Mouse (Mus musculus): ENCODE data around the gene Mpi. TPM values are rescaled to one million over a fixed set of nuclear protein-coding genes. Genes with fewer than 3 reads are reported as not detected.

The Mpi gene
- total RNA-seq, 2 experiments from 2014 or later, result 70.4 to 76.5 TPM

DNA sequence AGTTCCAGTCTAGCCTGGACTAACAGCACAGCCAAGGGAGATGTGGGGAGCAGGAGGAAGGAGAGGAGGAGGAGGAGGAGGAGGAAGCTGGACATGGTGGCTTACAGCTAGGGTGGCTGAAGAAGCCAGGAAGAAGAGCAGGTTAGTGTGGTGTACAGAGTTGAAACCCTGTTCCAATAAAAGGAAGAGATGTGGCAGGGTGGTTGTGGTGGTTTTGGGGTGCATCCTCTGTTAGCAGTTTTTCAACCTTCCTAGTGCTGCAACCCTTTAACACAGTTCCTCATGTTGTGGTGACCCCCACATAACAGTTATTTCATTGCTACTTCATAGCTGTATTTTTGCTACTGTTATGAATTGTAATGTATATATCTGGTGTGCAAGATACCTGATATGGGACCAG is 28.1 kb downstream of the Mpi start:
- DNase-seq (ENCODE audit: low spot score in 2 of 2), result no peak

DNA sequence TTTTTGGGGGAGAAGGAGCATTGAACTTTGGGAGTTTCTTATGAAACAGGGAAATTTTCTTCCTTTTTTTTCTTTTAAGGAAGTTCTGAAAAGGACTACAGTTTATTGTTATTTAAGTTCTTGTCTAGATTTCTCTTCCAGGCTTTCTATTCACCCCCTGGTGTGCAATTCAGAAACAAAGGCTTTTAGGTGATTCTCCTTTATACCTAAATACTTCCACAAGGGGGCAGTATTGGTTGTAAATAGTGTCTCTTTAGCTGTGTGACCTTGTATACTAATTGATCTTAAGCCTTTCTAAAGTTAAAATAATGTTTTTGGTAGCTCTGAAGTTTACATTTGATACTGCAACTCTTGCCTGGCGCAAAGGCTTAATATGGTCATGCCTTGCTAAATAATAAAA is 28.8 kb downstream of the Mpi start:
- no peak for DNase-seq (ENCODE audit: low spot score in 2 of 2)

DNA sequence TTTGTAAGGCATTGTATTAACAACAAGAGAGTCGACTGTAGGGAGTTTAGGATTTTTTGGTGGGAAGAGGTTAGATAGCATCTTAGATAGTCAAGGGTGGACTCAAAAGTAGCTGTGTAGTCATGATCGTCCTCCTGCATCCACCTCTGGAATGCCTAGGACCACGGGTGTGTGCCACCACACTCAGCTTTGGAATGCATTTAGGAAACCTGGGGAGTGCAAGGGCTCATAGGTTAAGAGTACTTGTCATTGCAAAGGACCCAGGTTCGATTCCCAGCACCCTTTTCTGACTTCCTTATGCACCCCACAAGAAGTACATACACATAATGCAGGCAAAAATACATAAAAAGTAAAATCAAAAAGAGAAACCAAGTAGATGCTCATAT is 29.7 kb downstream of the Mpi start:
- no peak for DNase-seq (ENCODE audit: low spot score in 2 of 2)

DNA sequence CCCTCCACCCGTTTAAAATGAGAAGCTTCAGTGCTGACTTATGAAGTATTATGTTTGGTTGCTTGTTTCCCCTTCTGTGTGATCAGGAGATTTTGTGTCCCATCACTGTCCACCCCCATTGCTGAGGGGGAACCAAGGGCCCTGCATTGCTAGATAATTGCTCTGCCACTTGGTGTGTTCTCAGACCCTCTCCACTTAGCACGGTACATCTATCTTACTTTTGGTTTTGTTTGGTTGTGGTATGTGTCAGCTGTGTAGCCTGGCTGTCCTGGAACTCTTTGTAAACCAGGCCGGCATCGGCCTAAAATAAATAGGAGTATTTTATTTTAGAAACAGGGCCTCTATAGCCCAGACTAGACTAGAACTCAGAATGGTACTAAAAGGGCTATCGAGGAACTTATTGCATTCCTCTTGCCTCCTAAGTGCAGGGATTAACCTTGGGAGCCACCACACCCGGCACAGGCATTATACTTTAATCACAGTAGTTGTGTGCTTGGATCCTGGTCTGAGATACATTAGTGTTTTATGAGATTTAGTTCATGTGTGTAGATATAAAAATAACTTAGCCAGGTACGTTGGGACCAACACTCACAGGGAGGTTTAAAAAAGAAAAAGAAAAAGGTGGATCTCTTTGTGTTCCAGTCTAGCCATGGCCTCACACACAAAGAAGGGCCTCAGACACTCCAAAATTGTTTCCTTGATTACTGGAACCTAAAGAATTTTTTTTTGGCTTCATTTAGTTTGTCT is 30.3 kb downstream of the Mpi start:
- DNase-seq (ENCODE audit: low spot score in 2 of 2), result no peak

DNA sequence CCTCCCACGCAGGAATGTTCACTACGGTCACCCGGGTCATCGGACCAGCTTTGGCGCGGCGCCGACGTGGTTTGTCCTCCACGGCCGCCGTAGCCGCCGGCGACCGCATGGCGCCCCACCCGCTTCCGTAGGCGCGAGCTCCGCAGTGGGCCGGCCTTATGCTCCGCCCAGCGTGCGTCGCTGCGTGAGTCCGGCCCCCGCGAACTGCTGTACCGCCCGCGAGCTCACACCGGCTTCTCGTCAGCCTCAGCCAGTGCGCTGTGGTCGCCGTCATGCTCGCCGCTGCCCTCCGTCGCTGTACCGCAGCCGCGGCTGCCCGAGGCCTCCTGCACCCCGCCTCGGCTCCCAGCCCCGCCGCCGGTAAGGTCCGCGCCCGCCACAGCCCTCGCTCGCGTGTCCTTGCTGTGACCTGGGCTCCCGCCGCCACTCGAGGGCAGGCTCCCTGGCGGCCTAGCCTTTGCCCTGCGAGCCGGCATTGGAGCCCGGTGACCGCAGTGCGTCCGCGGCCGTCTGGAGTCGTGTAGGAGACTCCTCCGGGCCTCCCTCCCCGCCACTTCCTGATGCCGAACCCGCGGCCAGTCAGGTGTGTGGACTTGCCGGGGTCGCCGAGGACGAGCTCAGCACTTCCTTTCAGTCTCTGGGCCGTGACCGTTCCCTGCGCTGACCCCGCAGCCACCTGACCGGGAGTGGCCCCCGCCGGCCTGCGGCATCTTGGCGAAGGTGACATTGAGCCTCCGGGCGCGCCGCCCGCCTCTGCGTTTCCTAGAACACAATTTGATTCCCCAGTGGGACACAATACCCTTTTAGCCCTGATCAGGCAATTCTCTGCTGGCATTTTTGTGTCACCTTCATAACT is 31.3 kb downstream of the Mpi start, which contains the start of gene Cox5a:
TSS of gene Cox5a (plus strand) at position 219 of the 856 bp plus-strand sequence.
- DNase-seq (ENCODE audit: low spot score in 2 of 2), result peak; percentile 93 to 96

DNA sequence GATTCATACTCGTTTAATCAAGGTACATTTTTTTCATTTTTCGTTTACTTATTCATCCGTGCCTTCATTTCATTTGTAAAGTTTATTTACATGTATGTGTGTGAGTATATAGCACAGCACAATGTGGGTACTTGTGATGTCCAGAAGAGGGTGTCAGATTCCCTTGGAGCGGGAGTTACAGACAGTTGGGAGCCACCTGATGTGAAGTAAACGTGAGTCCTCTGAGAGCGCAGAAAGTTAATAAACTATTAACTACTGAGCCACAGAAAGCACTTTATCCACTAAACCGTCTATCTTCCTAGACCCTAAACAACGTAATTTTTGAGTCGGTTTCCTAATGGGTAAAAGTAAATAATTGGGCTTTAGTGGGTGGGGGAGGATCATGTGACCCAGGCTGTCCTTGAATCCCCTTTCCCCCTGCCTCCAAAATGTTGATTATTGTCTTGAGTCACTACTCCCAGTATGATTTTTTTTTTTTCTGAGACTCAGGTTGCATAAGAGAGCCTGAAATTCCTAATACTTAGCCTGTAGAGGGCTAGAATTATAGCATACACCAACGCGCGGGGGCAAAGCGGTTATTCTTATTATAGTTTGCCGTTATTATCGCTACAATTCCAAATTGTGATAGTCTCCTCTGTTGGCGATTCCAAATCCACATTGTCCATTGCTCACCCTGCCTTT is 32.0 kb downstream of the Mpi start:
- no peak for DNase-seq (ENCODE audit: low spot score in 2 of 2)

DNA sequence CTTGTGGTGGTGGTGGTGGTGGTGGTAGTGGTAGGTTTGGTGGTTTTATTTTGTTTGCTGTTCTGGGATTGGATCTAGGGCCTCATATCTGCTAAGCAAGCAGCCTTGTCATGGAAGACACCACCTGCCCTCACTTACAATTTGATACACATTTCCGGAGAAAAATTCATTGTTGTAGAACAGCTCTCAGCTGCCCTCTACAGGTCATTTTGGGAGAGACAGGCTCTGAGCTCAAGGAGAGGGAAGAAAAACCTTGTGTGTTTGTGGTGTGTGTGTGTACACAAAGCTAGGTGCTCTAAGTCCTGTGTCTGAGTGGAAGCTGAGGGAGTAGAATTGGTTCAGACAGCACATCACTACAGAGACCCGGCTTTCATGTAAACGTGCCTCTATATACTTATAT is 35.5 kb downstream of the Mpi start:
- peak; percentile 75 to 76 for DNase-seq (ENCODE audit: low spot score in 2 of 2)

DNA sequence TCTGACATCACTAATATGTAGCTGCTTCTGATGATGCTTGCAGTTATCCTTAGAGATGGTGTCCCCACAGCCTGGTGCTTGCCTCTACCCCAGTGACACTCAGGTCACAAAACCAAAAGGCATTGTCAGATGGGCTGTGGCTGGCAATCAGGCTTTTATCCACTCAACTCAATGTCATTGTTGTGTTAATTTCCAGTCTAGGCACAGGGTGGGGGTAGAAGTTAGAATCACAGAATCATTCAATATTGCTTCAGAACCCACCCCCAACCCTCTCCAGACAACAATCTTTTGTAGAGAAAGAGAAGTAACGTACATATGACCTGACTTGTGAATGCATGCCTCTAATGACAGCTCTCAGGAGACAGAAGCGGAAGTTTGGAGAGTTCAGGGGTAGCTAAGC is 42.0 kb downstream of the Mpi start:
- no peak for DNase-seq (ENCODE audit: low spot score in 2 of 2)

DNA sequence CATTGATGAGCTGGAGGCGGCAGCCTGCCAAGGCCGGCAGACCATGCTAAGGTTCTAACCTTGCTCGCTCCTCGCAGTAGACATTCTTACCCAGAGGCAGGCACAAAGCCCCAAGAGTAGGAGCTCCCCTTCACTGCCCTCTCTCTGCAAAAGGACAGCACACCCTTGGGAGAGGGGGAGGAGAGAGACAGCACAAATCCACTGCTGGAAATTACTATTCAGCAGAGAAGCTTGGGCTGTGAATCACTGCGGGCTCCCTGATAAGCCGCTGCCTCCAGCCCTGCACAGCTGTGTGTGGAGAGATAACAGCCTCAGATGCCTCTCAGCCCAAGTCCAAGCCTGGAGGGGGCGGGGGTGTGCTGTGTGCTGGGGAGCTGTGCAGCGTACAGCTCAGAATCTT is 46.9 kb downstream of the Mpi start:
- peak in 1 of 2 experiments; percentile 31 for DNase-seq (ENCODE audit: low spot score in 2 of 2)

DNA sequence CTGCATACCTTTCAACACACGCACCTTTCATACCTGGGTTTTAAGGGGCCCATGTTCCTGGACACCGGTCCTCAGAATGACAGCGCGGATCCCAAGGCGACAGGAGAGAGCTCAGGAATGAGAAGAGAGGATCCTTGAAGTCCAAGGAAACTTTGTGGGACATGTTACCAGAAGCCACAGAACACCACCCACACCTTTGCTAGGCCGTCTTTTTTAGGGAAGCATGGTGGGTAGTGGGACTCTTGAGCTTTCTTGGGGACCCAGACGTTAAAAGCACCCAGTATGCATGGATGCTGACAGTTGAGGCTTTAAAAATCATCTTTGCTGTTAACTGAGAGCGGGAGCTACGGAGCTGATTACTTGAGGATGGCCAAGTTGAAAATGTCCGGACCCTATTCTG is 47.7 kb downstream of the Mpi start:
- DNase-seq (ENCODE audit: low spot score in 2 of 2), result no peak

DNA sequence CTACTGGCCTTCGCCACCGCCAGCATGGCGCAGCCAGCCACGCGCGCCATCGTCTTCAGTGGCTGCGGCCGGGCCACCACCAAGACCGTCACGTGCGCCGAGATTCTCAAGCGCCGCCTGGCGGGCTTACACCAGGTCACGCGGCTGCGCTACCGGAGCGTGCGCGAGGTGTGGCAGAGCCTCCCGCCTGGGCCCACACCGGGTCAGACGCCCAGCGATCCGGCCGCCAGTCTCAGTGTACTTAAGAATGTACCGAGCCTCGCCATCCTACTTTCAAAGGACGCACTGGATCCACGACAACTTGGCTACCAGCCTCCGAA is 48.2 kb downstream of the Mpi start:
- DNase-seq (ENCODE audit: low spot score in 2 of 2), result peak; percentile 54 to 63

DNA sequence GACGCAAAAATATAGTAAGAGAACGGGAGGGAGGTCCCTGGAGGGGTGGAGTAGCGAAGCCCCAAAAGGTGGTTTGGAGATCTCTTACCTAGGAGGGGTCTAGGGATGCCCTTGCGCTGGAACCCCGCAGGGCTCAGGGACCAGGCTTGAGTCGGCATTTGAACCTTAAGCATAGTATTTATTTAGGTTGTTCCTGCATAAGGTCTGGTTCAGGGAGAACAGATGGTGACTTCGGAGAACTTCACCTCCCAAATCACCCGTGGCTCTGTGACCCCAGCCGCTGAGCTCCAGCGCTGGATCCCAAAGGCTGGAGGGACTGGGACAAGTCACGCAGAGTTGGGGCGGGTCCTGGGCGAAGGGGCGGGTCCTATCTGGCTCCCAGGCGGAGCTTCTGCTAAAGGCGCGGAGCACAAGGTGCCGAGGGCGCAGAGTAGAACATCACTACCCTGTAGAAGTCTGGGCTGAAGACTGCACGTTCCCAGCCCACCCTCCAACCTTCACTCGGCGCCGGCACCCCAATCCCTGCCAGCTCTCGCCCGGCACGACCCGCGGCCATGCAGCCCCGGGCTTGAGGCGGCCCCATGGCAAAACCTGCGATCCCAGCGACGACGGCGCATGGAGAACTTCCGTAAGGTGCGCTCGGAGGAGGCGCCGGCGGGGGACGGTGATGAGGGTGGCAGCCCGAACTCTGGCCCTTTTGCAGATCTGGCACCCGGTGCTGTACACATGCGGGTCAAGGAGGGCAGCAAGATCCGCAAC is 48.8 kb downstream of the Mpi start, which contains the start of gene Rpp25:
TSS of gene Rpp25 (plus strand) at position 405 of the 759 bp plus-strand sequence.
- peak; percentile 24 to 45 for DNase-seq (ENCODE audit: low spot score in 2 of 2)

DNA sequence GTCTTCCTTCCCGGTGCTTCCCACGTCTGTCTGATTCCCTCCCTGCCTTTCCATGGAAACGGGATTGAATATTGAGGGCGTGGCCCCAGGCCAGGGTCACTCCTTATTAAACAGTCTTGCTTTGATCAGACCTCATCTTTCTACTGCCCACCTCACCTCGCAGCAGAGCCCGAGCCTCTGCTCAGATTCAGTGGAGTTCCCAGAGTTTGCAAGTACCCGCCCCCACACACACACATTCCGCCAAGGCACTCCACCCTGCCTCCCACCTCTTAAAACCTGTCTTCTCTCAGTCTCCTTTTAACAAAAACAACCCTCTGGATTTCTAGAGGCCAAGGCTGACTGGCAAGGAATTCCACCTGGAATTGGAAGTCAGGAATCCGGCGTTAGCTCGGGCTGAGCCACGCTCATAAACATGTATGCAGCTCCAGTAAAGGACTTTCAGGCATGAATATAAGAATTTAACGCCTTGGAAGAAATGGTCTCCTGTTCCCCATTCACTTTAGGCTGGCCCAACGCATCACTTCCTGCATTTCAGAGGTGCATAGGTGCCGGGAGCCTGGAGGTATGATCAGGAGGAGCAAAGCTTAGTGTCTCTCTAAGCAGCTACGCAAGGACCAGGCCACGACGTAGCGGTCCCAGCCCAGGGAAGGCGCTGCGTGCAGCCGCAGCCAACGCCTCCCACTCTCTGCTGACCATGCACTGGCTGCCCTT is 49.5 kb downstream of the Mpi start:
- no peak for DNase-seq (ENCODE audit: low spot score in 2 of 2)

DNA sequence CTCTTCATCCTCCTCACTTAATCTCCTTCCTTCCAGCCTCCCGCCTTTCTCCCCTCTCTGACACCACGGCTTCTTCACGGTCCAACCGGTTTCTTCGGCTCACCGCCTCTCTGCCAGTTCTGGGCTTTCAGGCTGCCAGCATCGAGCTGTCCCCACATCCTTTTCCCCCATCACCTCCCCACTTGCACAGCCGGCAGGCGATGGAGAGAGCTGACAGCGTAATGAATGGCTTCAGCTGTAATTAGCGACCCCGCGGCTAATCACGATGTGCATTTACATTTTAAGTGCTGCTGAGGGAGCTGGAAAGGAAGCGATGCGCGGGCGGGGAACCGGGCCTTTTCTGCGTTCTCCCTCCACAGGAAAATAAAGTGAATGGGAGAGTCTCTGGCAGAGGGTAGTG is 50.7 kb downstream of the Mpi start:
- peak; percentile 32 to 49 for DNase-seq (ENCODE audit: low spot score in 2 of 2)

DNA sequence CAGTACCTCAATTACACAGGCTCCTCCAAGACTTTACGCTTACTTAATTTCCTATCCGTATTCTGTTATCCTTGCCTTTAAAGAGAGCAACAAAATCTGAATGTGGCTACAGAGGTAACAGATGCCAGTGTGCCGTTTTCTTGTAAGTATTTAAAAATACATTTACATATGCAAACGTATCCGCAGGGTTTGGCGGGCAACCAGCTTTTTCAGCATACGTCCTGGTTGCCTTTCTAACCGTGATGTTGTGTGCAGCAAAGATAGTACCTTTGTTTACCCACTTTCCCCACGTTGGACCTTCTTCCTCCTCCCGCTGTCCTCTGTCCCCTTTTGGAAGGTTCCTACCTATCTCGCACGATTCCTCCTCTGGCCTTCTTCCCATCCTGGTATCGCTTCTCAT is 51.1 kb downstream of the Mpi start:
- DNase-seq (ENCODE audit: low spot score in 2 of 2), result no peak

DNA sequence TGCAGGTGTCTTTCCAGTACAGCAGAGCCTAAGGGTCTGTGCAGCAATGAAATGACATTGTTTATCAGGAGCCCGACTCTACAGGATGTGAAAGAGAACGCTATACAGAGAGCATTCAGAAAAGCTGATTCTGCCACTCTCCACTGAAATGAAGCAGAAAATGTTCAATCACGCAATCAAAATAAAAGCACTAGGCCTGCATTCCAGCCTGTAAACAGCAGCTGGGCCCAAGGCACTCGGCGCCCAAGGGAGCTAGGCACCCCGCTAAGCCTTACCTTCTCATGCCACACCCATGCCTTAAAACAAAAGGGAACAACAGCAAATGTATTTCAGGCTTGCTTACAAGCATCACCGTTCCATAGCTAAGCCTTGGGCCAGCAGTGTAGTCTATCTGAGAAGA is 54.0 kb downstream of the Mpi start:
- DNase-seq (ENCODE audit: low spot score in 2 of 2), result no peak

DNA sequence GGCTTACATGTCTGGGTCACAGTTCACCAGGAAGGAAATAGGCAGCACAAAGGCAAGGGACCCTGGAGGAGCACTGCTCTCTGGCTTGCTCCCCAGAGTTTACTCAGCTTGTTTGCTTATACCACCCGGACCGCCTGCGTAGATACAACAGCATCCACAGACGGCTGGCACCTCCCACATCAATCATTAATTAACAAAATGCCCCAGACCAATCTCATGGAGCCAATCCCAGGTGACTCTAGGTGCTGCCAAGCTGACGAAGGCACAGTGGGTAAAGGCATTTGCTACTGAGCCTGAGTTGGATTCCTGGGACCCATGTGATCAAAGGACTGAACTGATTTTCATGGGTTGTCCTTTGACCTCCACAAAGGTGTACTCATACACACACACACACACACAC is 55.3 kb downstream of the Mpi start:
- no peak for DNase-seq (ENCODE audit: low spot score in 2 of 2)

DNA sequence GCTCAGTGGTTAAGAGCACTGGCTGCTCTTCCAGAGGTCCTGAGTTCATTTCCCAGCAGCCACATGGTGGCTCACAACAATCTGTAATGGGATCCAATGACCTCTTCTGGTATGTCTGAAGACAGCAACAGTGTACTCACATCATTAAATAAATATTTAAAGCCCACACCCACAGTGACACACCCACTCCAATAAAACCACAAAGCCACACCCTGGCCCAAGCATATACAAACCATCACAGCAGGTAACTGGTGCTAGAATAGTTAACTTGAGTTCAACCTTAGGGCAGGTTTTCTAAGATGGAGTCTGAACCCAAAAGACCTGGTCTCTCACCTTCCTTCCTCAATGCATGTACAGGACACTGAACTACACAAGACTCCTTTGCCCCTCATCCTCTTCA is 57.6 kb downstream of the Mpi start:
- DNase-seq (ENCODE audit: low spot score in 2 of 2), result no peak
